Mouse (Mus musculus): Measurements from ENCODE around the gene Akr1c12. TPM values are rescaled to one million over a fixed set of nuclear protein-coding genes. Genes with fewer than 3 reads are reported as not detected.
"Not testable (repeated sequence)": the region's sequence is repeated elsewhere in the genome, so short reads cannot be mapped to it uniquely, and the experiment has no call there.

Gene Akr1c12
- polyA plus RNA-seq, 1 experiment from 2014 or later: 0.25 TPM

DNA sequence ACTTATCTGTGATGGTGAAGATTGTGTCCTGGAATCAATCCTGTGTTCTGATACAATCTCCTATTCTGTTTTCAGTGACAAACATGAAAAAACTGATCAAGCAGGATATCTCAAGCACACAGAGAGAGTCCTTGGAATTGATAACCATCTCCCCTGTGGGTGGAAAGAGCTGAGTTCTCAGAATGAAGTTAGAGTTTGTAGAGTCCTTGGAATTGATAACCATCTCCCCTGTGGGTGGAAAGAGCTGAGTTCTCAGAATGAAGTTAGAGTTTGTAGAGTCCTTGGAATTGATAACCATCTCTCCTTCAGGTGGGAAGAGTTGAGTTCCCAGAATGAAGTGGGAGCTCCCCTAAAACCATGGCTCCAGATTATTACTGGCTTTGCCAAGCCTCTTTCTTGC lies 22.3 kb downstream of the Akr1c12 start:
- H3K36me3 ChIP-seq; H3K4me1 ChIP-seq (replicated peaks); H3K4me2 ChIP-seq; ATAC-seq (ENCODE audit: low FRiP score, low read depth); H3K27me3 ChIP-seq; H3K9ac ChIP-seq; H3K27ac ChIP-seq (replicated peaks); H3K4me3 ChIP-seq; H3K9me3 ChIP-seq: not testable (repeated sequence)

- Histone ChIP-seq H3K9me3 (no peaks in the 10 kb centered on the region), H3K36me3 (no peaks in the 10 kb centered on the region), H3K4me1 (replicated peaks) (no peaks in the 10 kb centered on the region), H3K4me3 (no peak overlapping the region), H3K27ac (replicated peaks) (no peak overlapping the region), H3K27me3 (no peaks in the 10 kb centered on the region), H3K9ac (no peak overlapping the region), H3K4me2 (no peak overlapping the region)
- ATAC-seq (ENCODE audit: low FRiP score, low read depth): no peak
- 50% methylated on average over 3 of the region's 3 CpGs for WGBS
Measured at GRCm38 (mm10) chr13:4249347-4249746, 29.9 kb downstream of the Akr1c12 start.

GRCm38 (mm10) chr13:4244861-4245559 lies 34.2 kb downstream of the Akr1c12 start:
- Histone ChIP-seq H3K27me3 (no peaks in the 10 kb centered on the region), H3K4me2 (peak overlapping the region; percentile 69), H3K27ac (replicated peaks) (no peak overlapping the region; the same call in 1 of the 2 replicates), H3K36me3 (no peaks in the 10 kb centered on the region), H3K4me3 (peak overlapping the region; percentile 46), H3K9me3 (no peaks in the 10 kb centered on the region), H3K9ac (peak overlapping the region; percentile 56), H3K4me1 (replicated peaks) (no peaks in the 10 kb centered on the region)
- WGBS: 4% methylated on average over 13 of the region's 13 CpGs
- peak; percentile 95 for ATAC-seq (ENCODE audit: low FRiP score, low read depth)

DNA sequence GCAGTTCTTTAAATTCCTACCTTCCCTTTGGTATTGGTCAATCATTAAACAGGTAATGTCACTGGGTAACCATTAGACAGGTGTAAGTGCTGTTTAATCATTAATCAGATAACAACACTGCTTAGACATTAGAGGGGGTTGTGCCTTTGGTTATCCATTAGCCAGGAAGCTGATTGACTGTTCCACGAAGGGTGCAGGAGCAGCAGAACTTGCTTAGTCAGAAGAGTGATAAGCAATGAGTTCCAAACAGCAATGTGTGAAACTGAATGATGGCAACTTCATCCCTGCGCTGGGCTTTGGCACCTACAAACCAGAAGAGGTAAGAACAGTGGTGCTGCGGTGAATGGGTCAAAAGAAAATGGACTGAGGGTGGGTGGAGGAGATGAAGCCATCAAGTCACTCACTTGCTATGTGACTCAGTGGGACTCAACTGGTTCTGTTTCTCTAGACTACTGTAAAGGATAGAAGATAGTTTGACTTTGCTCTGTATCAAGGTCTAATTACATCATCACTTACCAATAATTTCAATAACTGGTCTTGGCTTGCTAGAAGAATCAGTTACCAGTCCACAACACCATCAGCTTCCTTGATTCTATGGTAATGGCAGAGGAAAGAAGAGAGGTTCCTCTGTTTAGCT lies 45.6 kb downstream of the Akr1c12 start:
- no peak overlapping the region for H3K27ac ChIP-seq (replicated peaks)
- no peak for ATAC-seq (ENCODE audit: low FRiP score, low read depth)
- no peak overlapping the region for H3K4me3 ChIP-seq
- H3K27me3 ChIP-seq: no peaks in the 10 kb centered on the region
- no peak overlapping the region for H3K9ac ChIP-seq
- H3K4me2 ChIP-seq: no peak overlapping the region
- 57% methylated on average over 3 of the region's 3 CpGs for WGBS
- no peaks in the 10 kb centered on the region for H3K4me1 ChIP-seq (replicated peaks)
- no peaks in the 10 kb centered on the region for H3K36me3 ChIP-seq
- no peaks in the 10 kb centered on the region for H3K9me3 ChIP-seq

GRCm38 (mm10) chr13:4233135-4233534 lies 46.1 kb downstream of the Akr1c12 start:
- ATAC-seq (ENCODE audit: low FRiP score, low read depth): no peak
- no peaks in the 10 kb centered on the region for H3K9me3 ChIP-seq
- WGBS: 80% methylated on average over 1 of the region's 1 CpGs
- no peak overlapping the region for H3K9ac ChIP-seq
- H3K36me3 ChIP-seq: no peaks in the 10 kb centered on the region
- H3K4me3 ChIP-seq: no peak overlapping the region
- H3K27me3 ChIP-seq: no peaks in the 10 kb centered on the region
- H3K4me1 ChIP-seq (replicated peaks): no peaks in the 10 kb centered on the region
- no peak overlapping the region for H3K4me2 ChIP-seq
- no peak overlapping the region for H3K27ac ChIP-seq (replicated peaks)

GRCm38 (mm10) chr13:4230841-4231623 lies 48.2 kb downstream of the Akr1c12 start:
- WGBS: 94% methylated on average over 8 of the region's 8 CpGs
- H3K27ac ChIP-seq (replicated peaks): no peak overlapping the region
- no peak overlapping the region for H3K9ac ChIP-seq
- no peaks in the 10 kb centered on the region for H3K36me3 ChIP-seq
- H3K9me3 ChIP-seq: no peaks in the 10 kb centered on the region
- no peak overlapping the region for H3K4me2 ChIP-seq
- no peak for ATAC-seq (ENCODE audit: low FRiP score, low read depth)
- H3K4me3 ChIP-seq: no peak overlapping the region
- no peaks in the 10 kb centered on the region for H3K4me1 ChIP-seq (replicated peaks)
- H3K27me3 ChIP-seq: no peaks in the 10 kb centered on the region

DNA sequence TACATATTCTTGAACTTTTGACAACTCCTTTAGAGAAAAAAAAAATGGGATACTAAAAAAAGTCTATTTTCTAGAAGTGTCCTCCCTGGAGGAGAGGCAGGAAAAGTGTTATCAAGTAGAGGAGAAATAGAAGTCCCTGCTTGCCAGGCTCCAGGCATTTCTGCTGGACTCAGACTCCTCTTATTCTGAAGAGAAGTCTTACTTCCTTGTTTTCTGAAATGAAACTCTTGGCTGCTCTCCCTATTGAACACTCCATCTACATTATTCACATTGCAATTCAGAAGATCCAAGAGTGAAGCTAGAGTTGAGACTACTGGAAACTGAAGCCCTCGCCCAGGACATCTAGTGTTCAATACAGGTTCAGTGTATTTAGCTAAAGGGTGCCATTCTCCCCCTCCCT lies 50.8 kb downstream of the Akr1c12 start, which contains the start of gene Akr1c19:
Akr1c19 (plus strand) TSS at position 260 of the 400 bp plus-strand sequence.
- H3K4me2 ChIP-seq: no peak within 1 kb of the TSS
- H3K9ac ChIP-seq: no peak within 1 kb of the TSS
- H3K36me3 ChIP-seq: no peaks in the 10 kb centered on the region
- no peaks in the 10 kb centered on the region for H3K27me3 ChIP-seq
- ATAC-seq (ENCODE audit: low FRiP score, low read depth): no peak
- H3K4me1 ChIP-seq (replicated peaks): no peaks in the 10 kb centered on the region
- H3K4me3 ChIP-seq: no peak within 1 kb of the TSS
- H3K27ac ChIP-seq (replicated peaks): no peak within 1 kb of the TSS
- H3K9me3 ChIP-seq: no peaks in the 10 kb centered on the region
- 75% methylated on average over 1 of the region's 1 CpGs for WGBS

Other genes with a start within 250 kb of the Akr1c12 start
- gene Akr1c14, start 230.4 kb downstream of the Akr1c12 start, polyA plus RNA-seq (2015; fragmentation: Nextera tagmentation; extraction: Ambion mirVana): 0.75 and 0.92 TPM in 2 replicates
- gene Akr1c18, start 128.8 kb downstream of the Akr1c12 start, polyA plus RNA-seq (2015; fragmentation: Nextera tagmentation; extraction: Ambion mirVana): not detected in 2 replicates
- 3.7 TPM in 2 replicates for gene Akr1c13, start 88.3 kb downstream of the Akr1c12 start, polyA plus RNA-seq (2015; fragmentation: Nextera tagmentation; extraction: Ambion mirVana)
- 7.1 and 7.5 TPM in 2 replicates for gene Akr1c19, start 50.7 kb downstream of the Akr1c12 start, polyA plus RNA-seq (2015; fragmentation: Nextera tagmentation; extraction: Ambion mirVana)
- not detected in 2 replicates for gene Akr1c6, start 154.9 kb upstream of the Akr1c12 start, polyA plus RNA-seq (2015; fragmentation: Nextera tagmentation; extraction: Ambion mirVana)
- not detected in 2 replicates for gene Akr1c20, start 243.9 kb upstream of the Akr1c12 start, polyA plus RNA-seq (2015; fragmentation: Nextera tagmentation; extraction: Ambion mirVana)

Measured in hindbrain, embryonic 15.5 days (tissue).